Mouse (Mus musculus) CH12.LX (cell line): Measurements from ENCODE around the gene Ehmt2.

Experiments used
- CHD1 ChIP-seq: IDR thresholded peaks from 2 replicates; pipeline ENCODE4 v1.6.1; 2012; ENCODE audit warnings: low read depth, low read length, improper control_type of control experiment, inconsistent platforms
- CHD2 ChIP-seq: IDR thresholded peaks from 2 replicates; pipeline ENCODE4 v1.6.1; 2011; ENCODE audit warnings: low read length, improper control_type of control experiment
- E2F4 ChIP-seq: IDR thresholded peaks from 2 replicates; pipeline ENCODE4 v1.6.1; 2011; ENCODE audit warnings: low read depth, low read length, improper control_type of control experiment; ENCODE audit not compliant: insufficient replicate concordance
- POLR2A ChIP-seq: IDR thresholded peaks from 2 replicates; pipeline ENCODE4 v1.6.1; 2011; ENCODE audit warnings: low read depth, mild to moderate bottlenecking, improper control_type of control experiment, low read length
- RAD21 ChIP-seq: IDR thresholded peaks from 2 replicates; pipeline ENCODE4 v1.6.1; 2011; ENCODE audit warnings: low read depth, mild to moderate bottlenecking, low read length, improper control_type of control experiment, moderate library complexity

- no peak for TF ChIP-seq CHD1
- no peak for TF ChIP-seq E2F4
- TF ChIP-seq POLR2A, result no peak
- TF ChIP-seq CHD2, result no peak
- no peak for TF ChIP-seq RAD21
Observed at GRCm38 (mm10) chr17:34943128-34943815, 45.0 kb downstream of the Ehmt2 start.
